Mouse (Mus musculus) gastrocnemius, postnatal 25 days (tissue): Measurements from ENCODE around the gene Hhip. TPM values are rescaled to one million over a fixed set of nuclear protein-coding genes. Genes with fewer than 3 reads are reported as not detected.
"Not testable (repeated sequence)": the region's sequence is repeated elsewhere in the genome, so short reads cannot be mapped to it uniquely, and the experiment has no call there.

Source experiments
- DNase-seq: peaks from one replicate; pipeline ENCODE4 v3.0.0; 2022
- total RNA-seq, 2 experiments: library from RNA; stranded (reverse); gene quantifications; 1 replicate in 1 of 2; 2 replicates in 1 of 2; pipeline ENCODE4 v1.2.3; 2021

Hhip gene
- total RNA-seq, 2 experiments from 2014 or later: 0.49 to 0.99 TPM

DNA sequence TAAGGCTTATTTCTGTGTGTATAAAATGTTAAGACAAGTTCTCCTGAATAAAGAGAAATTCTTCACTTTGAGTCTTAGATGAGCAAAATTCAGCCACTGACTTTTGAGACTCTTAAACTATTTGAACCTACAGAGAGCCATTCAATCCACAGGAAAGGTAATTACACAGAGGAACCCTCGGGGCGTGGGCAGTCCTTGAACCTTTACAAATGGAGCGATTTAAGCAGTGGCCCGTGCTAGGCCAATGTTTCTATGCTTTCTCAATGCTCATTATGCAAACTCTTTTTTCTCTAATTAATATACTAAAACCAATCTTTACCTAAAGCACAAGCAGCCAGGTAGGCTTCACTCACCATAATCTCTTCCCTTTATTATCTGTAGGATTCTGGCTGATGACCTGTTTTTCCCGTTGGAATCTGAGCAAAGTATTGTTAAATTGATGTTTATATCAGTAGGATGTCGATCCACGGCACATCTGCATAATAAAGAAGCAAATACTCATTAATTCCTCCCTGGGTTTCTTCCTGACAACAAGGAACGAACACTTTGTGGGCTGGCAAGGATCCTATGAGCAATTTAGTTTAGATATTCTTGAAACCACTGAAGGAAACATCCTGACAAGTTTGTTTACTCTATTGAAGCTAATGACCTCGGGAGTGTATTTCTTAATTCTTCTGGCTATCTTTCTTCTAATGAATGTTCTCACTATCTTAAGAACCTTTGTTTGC, 65.5 kb downstream of the Hhip start:
- DNase-seq: no peak

DNA sequence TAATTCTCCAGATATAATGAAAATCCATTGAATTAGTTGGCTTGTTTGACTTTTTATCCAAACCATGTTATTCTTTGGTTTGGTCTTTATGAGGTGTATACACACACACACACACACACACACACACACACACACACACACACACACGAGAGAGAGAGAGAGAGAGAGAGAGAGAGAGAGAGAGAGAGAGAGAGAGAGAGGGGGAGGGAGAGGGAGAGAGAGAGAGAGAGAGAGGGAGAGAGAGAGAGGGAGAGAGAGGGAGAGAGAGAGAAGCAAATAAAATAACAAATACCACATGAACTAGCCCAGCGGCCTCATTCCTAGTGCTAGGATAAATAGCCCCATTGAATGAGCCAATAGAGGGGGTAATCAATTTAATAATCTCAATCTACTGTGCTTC, 66.4 kb downstream of the Hhip start:
- not testable (repeated sequence) for DNase-seq

DNA sequence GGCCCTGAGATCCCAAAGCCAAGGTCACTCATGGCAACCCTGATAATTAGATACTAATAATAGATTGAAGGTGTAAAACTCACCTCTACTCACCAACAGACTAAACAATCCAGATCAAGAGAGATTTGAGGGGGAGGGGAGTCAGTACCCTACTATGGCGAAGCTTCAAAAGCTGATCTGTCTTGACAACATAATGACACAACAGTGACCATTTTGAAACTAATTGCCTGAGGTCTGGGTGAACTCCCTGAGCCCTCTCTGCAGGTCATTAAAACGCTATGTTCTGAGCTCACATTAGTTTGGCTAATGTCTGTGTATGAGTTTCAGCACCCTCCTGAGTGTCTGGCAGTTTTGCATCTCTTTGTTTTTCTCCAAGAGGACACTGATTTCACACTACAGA, 72.9 kb downstream of the Hhip start:
- no peak for DNase-seq

DNA sequence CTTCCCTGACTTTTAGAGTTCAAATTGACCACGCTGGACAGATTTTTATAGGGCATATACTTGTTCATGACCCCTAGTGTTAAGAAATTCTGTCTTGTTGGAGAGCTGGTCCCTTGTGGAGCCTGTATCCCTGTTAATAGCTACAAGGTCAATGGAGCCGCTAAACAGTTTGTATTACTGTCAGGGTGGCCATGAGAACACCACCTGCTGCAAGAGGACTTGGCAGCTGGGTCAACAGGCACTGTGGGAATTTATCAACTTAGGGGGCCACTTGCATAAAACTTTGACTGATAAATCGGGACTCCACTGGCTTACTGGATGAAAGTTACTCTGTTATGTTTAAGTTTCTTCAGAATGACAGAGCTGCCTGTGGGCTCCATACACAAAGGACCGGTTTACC, 75.7 kb downstream of the Hhip start:
- DNase-seq: no peak

DNA sequence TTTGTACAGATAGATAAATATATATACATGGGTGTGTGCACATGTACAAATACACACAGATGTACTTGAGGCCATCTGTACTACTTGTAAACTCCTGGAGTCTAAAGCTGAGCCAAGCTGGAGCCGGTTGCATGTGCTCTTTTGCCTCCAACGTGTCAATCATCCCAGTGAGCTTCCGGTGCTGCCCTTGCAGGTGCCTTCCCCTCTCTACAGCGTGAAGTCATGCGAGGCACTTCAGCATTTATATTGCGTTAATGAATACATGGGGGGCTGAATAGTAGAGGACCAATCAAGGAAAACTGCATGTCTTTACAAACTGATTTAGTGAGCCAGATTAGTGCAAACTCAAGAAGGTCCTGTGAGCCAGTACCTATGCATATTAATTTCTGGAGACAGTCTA, 91.6 kb downstream of the Hhip start:
- DNase-seq: no peak

DNA sequence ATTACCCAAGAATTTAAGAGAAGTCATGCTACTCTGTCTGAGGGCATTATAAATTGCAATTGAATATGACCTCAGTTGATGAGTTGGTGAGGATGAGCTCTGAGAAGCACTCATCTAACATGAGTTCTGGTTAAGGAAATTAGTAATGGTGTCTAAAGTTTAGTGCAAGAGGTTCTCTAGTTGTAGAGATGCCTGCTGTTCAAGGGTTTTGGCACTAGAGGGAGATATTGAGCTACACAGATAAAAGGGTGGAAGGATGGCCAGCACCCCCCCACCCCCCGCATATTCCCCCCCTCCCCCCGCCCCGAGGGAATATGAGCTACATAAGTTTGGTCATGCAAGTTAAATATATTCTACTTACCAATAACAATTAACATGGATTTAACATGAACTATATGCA, 104.9 kb downstream of the Hhip start:
- no peak for DNase-seq

DNA sequence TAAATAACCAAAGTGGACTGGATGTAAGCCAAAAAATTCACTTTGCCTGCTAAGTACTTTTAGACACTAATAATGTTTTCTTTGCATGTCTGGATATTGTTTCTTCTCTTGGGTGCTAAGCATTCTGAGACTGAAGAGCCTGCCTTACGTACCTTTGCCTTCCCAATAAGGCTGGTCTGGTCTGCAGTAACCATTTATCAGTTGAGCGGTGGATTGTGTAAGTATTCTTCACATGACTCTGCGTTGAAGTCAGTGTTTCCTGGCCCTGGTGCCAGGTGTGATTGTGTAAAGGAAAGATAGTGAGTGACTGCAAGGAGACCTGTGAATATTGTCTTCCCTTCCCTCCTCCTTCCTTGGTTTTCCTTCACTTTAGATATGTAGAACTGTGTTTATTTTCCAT, 107.4 kb downstream of the Hhip start:
- DNase-seq: no peak

DNA sequence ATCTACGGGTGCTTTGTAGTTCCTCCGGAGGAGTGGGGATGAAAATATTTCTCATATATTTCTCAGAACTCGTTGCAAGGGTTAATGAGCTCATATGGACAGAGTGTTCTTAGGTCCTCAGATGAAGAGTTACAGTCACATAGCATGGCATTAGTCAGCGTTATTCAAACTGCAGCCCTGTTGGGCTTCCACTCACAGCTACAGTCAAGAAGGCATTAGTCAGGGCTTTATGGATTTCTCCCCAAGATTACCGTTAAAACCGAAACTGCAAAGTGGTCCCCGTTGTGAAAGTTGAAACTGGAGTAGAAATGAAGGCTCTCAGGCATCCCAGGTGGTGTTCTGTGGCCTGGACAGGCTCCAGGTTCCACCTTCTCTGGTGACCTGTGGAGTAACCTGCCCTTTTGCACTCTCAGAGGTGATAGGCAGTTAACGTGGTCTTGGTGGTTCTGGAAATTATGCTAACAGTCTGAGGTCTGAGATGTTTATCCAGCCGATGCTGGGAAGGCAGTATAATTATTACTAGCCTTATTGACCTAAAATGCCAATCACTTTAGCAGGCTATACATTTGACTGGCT, 112.2 kb downstream of the Hhip start:
- DNase-seq: no peak

DNA sequence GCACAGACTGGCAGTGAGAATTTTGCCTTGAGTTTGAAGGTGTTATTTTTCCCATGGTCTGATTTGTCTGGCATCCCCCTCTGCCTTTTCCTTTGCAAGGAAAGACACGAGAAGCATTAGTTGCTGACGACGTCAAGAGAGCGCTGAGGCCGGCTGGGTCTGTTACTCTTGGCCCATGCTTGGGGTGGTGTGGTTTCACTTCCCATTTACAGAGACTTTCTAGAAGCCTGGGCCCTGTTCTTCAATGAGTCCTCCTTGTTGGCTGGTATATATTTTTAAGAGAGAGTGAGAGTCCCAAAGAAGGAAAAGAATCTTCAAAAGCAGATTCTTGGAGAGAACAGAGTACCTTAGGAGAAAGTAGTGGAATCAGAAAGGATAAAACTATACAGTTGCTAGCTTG, 116.7 kb downstream of the Hhip start:
- no peak for DNase-seq

DNA sequence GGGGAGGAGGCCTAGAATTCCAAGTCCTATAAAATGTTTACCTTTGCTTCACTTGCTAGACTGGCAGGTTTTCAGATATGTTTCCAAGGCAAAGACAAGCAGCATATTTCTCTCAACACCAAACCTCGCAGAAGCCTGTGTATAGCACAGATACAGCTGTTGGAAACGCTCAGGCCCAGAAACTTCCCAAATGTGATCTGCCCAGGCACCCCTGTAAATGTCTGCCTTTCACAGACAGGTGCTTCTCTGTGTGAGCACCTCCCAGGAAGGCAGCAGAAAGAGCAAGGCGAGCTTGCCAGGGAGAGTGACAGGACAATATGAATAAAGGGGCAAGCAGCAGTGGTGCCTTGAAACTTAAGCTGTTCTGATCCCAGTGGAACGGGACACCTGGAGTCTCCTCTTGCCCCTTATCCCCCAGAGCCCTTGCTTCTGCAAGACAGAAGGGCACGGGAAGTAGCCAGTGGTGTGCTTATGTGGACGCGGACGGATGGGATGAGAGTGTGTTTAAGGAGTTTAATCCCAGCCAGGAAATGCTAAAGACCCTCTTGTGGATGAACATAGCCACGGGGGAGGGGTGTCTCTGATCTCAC, 120.9 kb downstream of the Hhip start:
- DNase-seq: no peak

DNA sequence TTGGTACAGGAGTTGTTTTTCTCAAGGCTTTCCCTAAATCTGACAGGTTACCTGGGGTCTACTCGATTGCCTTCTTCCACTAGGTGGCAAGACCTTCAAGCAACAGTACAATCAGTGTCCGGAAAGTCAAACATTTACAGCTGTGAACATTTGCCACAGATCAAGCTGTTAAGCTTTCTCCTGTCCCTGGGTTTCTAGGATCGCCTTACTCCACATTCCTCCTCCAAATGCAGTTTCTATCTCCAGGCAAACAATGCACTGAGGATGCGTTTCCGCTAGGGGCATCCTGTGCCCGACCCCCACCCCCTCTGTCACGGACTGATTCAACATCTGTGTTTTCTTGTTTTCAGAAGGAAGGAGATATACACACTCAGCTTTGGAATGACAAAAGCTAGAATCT, 122.0 kb downstream of the Hhip start:
- DNase-seq: no peak

DNA sequence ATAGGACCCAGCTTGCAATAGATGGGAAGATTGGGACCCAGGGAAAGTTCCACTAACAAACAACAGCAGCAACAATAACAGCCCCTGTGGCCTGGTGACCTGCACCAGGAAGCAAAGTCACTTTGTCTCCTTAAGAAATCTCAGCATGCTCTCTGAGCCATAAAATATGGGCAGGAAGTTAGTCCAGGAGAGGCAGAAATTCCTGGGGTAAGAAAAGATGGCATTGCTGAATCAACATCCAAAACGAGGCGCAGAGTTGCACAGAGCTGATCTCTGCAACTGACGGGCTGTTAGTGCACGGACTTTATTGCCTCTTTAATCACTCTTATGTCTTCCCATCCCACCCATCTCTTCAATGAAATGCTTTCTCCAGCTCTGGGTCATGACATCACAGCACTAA, 128.6 kb downstream of the Hhip start:
- DNase-seq: no peak

DNA sequence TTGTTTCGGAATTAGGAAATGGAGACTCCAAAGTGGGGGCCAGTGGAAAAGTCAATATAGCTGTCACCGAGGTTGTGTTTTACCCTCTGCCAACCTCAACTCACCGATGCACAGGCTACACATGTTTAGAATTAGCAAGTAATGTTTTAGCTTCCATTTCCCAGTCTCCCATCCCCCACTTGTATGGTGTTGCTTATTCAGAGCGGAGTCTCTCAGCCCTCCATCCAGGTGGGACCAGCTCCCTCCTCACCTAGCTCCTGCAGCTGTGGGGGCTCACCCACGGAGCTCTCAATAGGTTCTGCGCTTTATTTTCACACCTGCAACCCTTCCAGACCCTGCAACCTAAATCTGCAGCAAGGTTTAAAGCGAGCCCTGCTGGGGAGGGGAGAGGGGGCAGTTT, 140.6 kb downstream of the Hhip start:
- no peak for DNase-seq
